Mouse (Mus musculus) kidney, postnatal 0 days (tissue): Measurements from ENCODE around the gene Nfyc. TPM values are rescaled to one million over a fixed set of nuclear protein-coding genes. Genes with fewer than 3 reads are reported as not detected.

Experiments
- ATAC-seq: fragments of 200-750 bp; cut with Nextera tagmentation; replicated peaks from 2 replicates; pipeline ENCODE4 v1.8.0; 2017; ENCODE audit warnings: low read depth, moderate number of reproducible peaks, moderate TSS enrichment, moderate library complexity; ENCODE audit not compliant: low FRiP score
- DNase-seq: peaks from one replicate; pipeline ENCODE4 v3.0.0-alpha.2; 2016; ENCODE audit warnings: low spot score
- H3K27ac ChIP-seq: fragments of 300-500 bp; sonication (generic); 2 replicates; pipeline ENCODE4 v1.5.1; 2014; ENCODE audit warnings: mild to moderate bottlenecking
- H3K27me3 ChIP-seq: fragments of 300-500 bp; sonication (generic); 2 replicates; pipeline ENCODE4 v1.6.1; 2014; ENCODE audit warnings: low read length, mixed read lengths; ENCODE audit not compliant: insufficient read depth
- H3K36me3 ChIP-seq: fragments of 300-500 bp; sonication (generic); 2 replicates; pipeline ENCODE4 v1.6.1; 2014; ENCODE audit warnings: low read length, mixed read lengths; ENCODE audit not compliant: insufficient read depth
- H3K4me1 ChIP-seq: fragments of 300-500 bp; sonication (generic); replicated peaks from 2 replicates; pipeline ENCODE4 v1.6.1; 2014; ENCODE audit warnings: antibody characterized with exemption, low read length, mixed read lengths; ENCODE audit not compliant: insufficient read depth
- H3K4me2 ChIP-seq: fragments of 300-500 bp; sonication (generic); 2 replicates; pipeline ENCODE4 v1.6.1; 2014; ENCODE audit warnings: mild to moderate bottlenecking, low read length, moderate library complexity, mixed read lengths
- H3K4me3 ChIP-seq: fragments of 300-500 bp; sonication (generic); replicated peaks from 2 replicates; pipeline ENCODE4 v1.5.1; 2014; ENCODE audit warnings: low read depth, low read length
- H3K9ac ChIP-seq: fragments of 300-500 bp; sonication (generic); 2 replicates; pipeline ENCODE4 v1.6.1; 2014; ENCODE audit warnings: low read depth, low read length
- H3K9me3 ChIP-seq: fragments of 300-500 bp; sonication (generic); replicated peaks from 2 replicates; pipeline ENCODE4 v1.6.1; 2016; ENCODE audit warnings: low read length, inconsistent platforms, mixed read lengths
- CTCF ChIP-seq: IDR thresholded peaks from 2 replicates; pipeline ENCODE4 v1.5.1; 2016; ENCODE audit warnings: antibody characterized with exemption, low read depth, mild to moderate bottlenecking, moderate library complexity
- WGBS: fragments of 180-500 bp; shearing (Covaris S2); extraction: QIAGEN DNeasy Blood & Tissue Kit; methylation state at CpG from one replicate; pipeline ENCODE4 v1.1.7; 2014; 5-methylcytosine and 5-hydroxymethylcytosine counted together
- polyA plus RNA-seq: library from polyadenylated mRNA; unstranded; fragments of >200 nt; fragmentation: Nextera tagmentation; extraction: Ambion mirVana; gene quantifications from 2 replicates; pipeline ENCODE4 v1.2.1, GENCODE M21; 2015

The Nfyc gene
- polyA plus RNA-seq, 1 experiment from 2014 or later, result 108 TPM

DNA sequence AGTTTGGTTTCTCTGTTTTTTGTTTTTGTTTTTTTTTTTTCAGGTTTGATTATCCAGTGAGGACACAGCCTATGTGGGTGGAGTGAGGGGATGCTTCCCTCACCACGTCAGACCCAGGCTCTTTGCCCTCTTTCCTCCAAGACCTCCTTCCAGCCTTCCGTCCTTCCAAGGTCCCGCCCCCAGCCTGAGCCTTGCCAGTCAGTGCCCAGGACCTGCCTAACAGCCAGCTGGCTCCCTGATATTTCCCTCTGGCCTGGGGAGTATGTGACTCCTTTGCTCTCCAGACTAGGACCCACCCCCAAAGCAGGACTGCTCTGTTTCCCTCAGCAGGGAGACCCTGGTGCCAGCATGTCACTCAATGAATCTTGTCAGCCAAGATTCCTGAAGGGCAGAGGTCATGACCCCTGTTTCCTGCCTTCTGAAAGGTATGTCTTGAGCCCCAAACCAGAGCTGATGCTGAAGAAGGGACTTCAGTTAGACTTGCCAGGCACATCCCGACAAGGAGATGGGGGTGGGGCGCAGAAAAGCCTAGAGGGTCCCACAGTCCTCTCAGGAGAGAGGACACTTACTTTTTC is 105.8 kb downstream of the Nfyc start:
- 52% methylated on average over 5 of the region's 5 CpGs for WGBS
- no peaks in the 10 kb centered on the region for H3K4me1 ChIP-seq
- H3K27ac ChIP-seq, result no peak overlapping the region
- no peak overlapping the region for H3K4me2 ChIP-seq
- H3K9ac ChIP-seq, result no peak overlapping the region
- no peaks in the 10 kb centered on the region for H3K9me3 ChIP-seq
- ATAC-seq (no peak), DNase-seq (no peak)
- H3K4me3 ChIP-seq, result no peak overlapping the region
- H3K36me3 ChIP-seq, result no peaks in the 10 kb centered on the region
- no peaks in the 10 kb centered on the region for H3K27me3 ChIP-seq
- no peak for TF ChIP-seq CTCF

DNA sequence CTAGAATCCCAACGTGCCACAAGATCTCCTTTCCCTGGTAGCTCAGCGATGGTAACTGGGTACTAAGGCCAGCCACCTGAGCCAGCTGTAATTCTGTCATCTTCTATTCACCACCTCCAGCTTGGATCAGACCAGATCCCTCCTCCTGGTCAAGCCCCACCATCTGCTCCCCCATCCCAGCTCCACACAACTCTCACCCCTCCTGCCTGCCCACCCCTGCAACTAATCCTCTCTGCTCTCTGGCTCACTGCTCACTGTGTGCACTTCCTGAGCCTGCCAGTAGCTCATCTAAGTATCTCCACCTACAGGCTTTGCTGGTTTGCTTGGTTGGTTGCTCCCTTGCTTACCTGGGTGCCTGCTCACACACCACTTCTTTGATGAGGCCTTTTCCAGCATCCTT is 109.8 kb downstream of the Nfyc start:
- Histone ChIP-seq H3K27ac (no peak overlapping the region), H3K4me3 (no peak overlapping the region), H3K4me2 (no peak overlapping the region), H3K9ac (no peak overlapping the region), H3K4me1 (peaks cover 1% of the 10 kb centered on the region; the same call in 1 of the 2 replicates), H3K36me3 (no peaks in the 10 kb centered on the region), H3K9me3 (no peaks in the 10 kb centered on the region), H3K27me3 (no peaks in the 10 kb centered on the region)
- WGBS, result 54% methylated on average over 2 of the region's 2 CpGs
- ATAC-seq (no peak), DNase-seq (no peak)
- TF ChIP-seq CTCF, result no peak

DNA sequence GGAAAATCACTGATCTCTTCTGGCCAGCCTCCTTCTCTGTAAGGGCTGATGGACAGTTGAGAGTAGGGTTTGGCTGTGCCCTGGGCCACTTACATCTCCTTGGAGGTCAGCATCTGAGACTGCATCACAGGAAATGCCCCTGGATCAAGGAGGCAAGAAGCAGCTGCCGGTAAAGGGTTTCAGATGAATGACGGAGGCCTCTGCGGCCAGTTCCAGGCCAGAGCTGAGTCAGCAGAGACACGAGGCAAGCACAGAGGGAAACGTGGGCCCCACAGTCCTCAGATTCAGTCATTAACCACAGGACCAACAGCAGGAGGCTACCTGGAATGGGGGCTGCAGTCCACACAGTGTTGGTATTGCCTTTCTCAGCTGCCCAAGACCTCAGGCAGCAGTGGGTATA is 112.2 kb downstream of the Nfyc start:
- WGBS, result 14% methylated on average over 5 of the region's 5 CpGs
- no peak for ATAC-seq

DNA sequence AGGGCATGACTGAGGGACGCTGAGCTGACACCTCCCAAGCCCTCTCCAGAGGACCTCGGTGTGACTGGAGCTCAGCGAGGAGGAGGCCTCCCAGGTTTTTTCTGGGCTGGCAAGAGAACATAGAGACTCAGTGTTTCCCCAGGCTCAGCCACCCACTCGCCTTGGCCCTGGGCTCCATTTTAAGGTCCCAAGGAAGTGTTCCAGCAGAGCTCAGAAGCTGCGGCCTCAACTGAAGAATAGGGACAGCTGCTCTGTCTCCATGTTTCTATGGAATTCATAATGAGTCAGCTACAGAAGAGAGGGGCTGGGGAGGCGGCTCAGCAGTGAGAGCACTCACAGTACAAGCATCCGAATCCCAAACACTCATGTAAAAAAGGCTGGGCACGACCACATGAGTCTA is 113.8 kb downstream of the Nfyc start:
- ATAC-seq (no peak), DNase-seq (peak; percentile 28)
- H3K27me3 ChIP-seq, result no peaks in the 10 kb centered on the region
- H3K36me3 ChIP-seq, result no peaks in the 10 kb centered on the region
- no peaks in the 10 kb centered on the region for H3K9me3 ChIP-seq
- H3K27ac ChIP-seq, result no peak overlapping the region
- H3K4me3 ChIP-seq, result no peak overlapping the region
- H3K4me1 ChIP-seq, result peaks cover 6% of the 10 kb centered on the region; the same call in 1 of the 2 replicates
- 62% methylated on average over 8 of the region's 8 CpGs for WGBS
- H3K4me2 ChIP-seq, result no peak overlapping the region
- TF ChIP-seq CTCF, result no peak
- no peak overlapping the region for H3K9ac ChIP-seq

More for the DNA sequence above, 112.2 kb downstream of the Nfyc start:
- no peak for TF ChIP-seq CTCF
- no peaks in the 10 kb centered on the region for H3K9me3 ChIP-seq
- H3K4me2 ChIP-seq, result no peak overlapping the region
- H3K4me3 ChIP-seq, result no peak overlapping the region
- no peak for DNase-seq
- H3K9ac ChIP-seq, result no peak overlapping the region
- H3K4me1 ChIP-seq, result peaks cover 6% of the 10 kb centered on the region; the same call in 1 of the 2 replicates
- H3K27me3 ChIP-seq, result no peaks in the 10 kb centered on the region
- H3K27ac ChIP-seq, result no peak overlapping the region
- no peaks in the 10 kb centered on the region for H3K36me3 ChIP-seq

DNA sequence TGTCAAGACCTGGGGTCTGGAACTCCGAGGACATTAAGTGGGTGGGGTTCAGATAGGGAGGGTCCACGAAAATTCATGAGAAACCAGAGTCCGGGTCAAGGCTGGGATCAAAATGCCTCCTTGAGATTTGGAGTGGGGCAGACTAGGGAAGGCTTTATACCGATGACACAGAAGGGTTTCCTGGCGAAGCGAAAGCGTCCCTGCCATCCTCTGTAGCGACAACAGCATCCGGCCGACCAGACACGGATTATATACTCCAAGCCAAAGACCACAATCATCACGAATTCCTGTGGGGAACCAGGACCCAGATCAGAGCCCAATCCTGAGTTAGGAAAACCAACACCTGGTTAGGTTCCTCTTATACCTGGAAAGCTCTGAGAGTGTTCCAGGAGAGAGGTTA is 114.6 kb downstream of the Nfyc start:
- Histone ChIP-seq H3K36me3 (no peaks in the 10 kb centered on the region), H3K9me3 (no peaks in the 10 kb centered on the region), H3K4me1 (peaks cover 6% of the 10 kb centered on the region; the same call in 1 of the 2 replicates), H3K9ac (no peak overlapping the region), H3K27ac (no peak overlapping the region), H3K4me3 (peak overlapping the region; percentile 23), H3K4me2 (peak overlapping the region; percentile 60), H3K27me3 (no peaks in the 10 kb centered on the region)
- no peak for TF ChIP-seq CTCF
- WGBS, result 19% methylated on average over 12 of the region's 12 CpGs
- ATAC-seq, result no peak
- no peak for DNase-seq

DNA sequence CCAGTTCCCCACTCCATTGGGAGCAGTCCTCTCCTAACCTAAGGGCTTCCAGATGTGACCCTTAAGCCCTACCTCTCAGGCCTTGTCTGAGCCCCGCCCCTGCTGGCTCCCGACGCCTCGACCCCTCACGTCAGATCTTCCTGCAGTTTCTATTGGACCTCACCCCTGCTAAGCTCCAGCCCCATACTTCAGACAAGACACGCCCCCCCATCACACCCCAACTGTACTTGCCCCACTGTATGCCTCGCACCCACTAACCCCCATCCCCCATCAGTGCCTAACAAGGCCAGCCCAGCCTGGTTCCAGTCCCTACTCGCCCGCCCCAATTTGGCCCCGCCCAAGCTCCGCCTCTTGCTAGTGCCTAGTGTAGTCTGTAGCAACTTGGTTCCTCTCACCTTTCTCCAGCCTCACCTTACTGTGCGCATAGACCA is 115.2 kb downstream of the Nfyc start:
- H3K9ac ChIP-seq, result no peak overlapping the region
- WGBS, result under 1% methylated on average over 12 of the region's 12 CpGs
- peak; percentile 76 for ATAC-seq

More for the DNA sequence above, 115.2 kb downstream of the Nfyc start:
- Histone ChIP-seq H3K36me3 (no peaks in the 10 kb centered on the region), H3K9me3 (no peaks in the 10 kb centered on the region), H3K27me3 (no peaks in the 10 kb centered on the region), H3K27ac (no peak overlapping the region), H3K4me2 (peak overlapping the region; percentile 60), H3K4me3 (peak overlapping the region; percentile 23), H3K4me1 (peaks cover 6% of the 10 kb centered on the region; the same call in 1 of the 2 replicates)
- no peak for TF ChIP-seq CTCF
- DNase-seq, result peak; percentile 37
